Mouse (Mus musculus) embryonic facial prominence, embryonic 12.5 days (tissue): Measurements from ENCODE around the gene Kmt2c. TPM values are rescaled to one million over a fixed set of nuclear protein-coding genes. Genes with fewer than 3 reads are reported as not detected.

Experiments used
- ATAC-seq: fragments of 200-750 bp; cut with Nextera tagmentation; 2 replicates; pipeline ENCODE4 v1.8.0; 2017; ENCODE audit not compliant: insufficient number of reproducible peaks, insufficient read depth, low FRiP score, low TSS enrichment
- H3K27ac ChIP-seq: fragments of 300-500 bp; sonication (generic); 2 replicates; pipeline ENCODE4 v1.5.1; 2016; ENCODE audit warnings: mild to moderate bottlenecking
- H3K27me3 ChIP-seq: fragments of 300-500 bp; sonication (generic); 2 replicates; pipeline ENCODE4 v1.6.1; 2016; ENCODE audit warnings: mild to moderate bottlenecking, moderate library complexity
- H3K36me3 ChIP-seq: fragments of 300-500 bp; sonication (generic); 2 replicates; pipeline ENCODE4 v1.6.1; 2016; ENCODE audit warnings: mild to moderate bottlenecking
- H3K4me1 ChIP-seq: fragments of 300-500 bp; sonication (generic); 2 replicates; pipeline ENCODE4 v1.6.1; 2016
- H3K4me2 ChIP-seq: fragments of 300-500 bp; sonication (generic); replicated peaks from 2 replicates; pipeline ENCODE4 v1.6.1; 2016; ENCODE audit warnings: mild to moderate bottlenecking, moderate library complexity
- H3K4me3 ChIP-seq: fragments of 300-500 bp; sonication (generic); 2 replicates; pipeline ENCODE4 v1.5.1; 2016; ENCODE audit warnings: mild to moderate bottlenecking
- H3K9ac ChIP-seq: fragments of 300-500 bp; sonication (generic); 2 replicates; pipeline ENCODE4 v1.6.1; 2016; ENCODE audit warnings: mild to moderate bottlenecking, moderate library complexity
- H3K9me3 ChIP-seq: fragments of 300-500 bp; sonication (generic); 2 replicates; pipeline ENCODE4 v1.6.1; 2016; ENCODE audit warnings: mild to moderate bottlenecking, moderate library complexity
- WGBS: fragments of 180-500 bp; shearing (Covaris S2); methylation state at CpG from one replicate; pipeline ENCODE4 v1.1.7; 2016; 5-methylcytosine and 5-hydroxymethylcytosine counted together
- polyA plus RNA-seq: library from polyadenylated mRNA; unstranded; fragments of >200 nt; fragmentation: Nextera tagmentation; extraction: Ambion mirVana; gene quantifications from 2 replicates; pipeline ENCODE4 v1.2.1, GENCODE M21; 2016

The Kmt2c gene
- polyA plus RNA-seq, 1 experiment from 2014 or later = 19.1 TPM

- H3K9ac ChIP-seq = no peak overlapping the region
- no peaks in the 10 kb centered on the region for H3K36me3 ChIP-seq
- no peaks in the 10 kb centered on the region for H3K27me3 ChIP-seq
- no peaks in the 10 kb centered on the region for H3K4me1 ChIP-seq
- no peak overlapping the region for H3K27ac ChIP-seq
- WGBS = 70% methylated on average over 5 of the region's 5 CpGs
- no peak overlapping the region for H3K4me3 ChIP-seq
- no peaks in the 10 kb centered on the region for H3K9me3 ChIP-seq
- no peak overlapping the region for H3K4me2 ChIP-seq
- no peak for ATAC-seq
Measured at GRCm38 (mm10) chr5:25506041-25506440, 7.5 kb upstream of the Kmt2c start.

- Histone ChIP-seq H3K27me3 (no peaks in the 10 kb centered on the region), H3K36me3 (no peaks in the 10 kb centered on the region), H3K9ac (no peak overlapping the region), H3K9me3 (no peaks in the 10 kb centered on the region), H3K27ac (no peak overlapping the region), H3K4me2 (peak overlapping the region; percentile 50), H3K4me1 (peaks cover 9% of the 10 kb centered on the region), H3K4me3 (no peak overlapping the region)
- no peak for ATAC-seq
- 61% methylated on average over 7 of the region's 7 CpGs for WGBS
Measured at GRCm38 (mm10) chr5:25500686-25501085, 2.1 kb upstream of the Kmt2c start.

- ATAC-seq = peak; percentile 78
- WGBS = under 1% methylated on average over 84 of the region's 90 CpGs
- H3K27me3 ChIP-seq = no peaks in the 10 kb centered on the region
- peak overlapping the region; percentile 72 for H3K4me3 ChIP-seq
- H3K9me3 ChIP-seq = no peaks in the 10 kb centered on the region
- H3K9ac ChIP-seq = peak overlapping the region; percentile 78
- peak overlapping the region; percentile 50 for H3K4me2 ChIP-seq
- peak overlapping the region; percentile 99 for H3K27ac ChIP-seq
- no peaks in the 10 kb centered on the region for H3K36me3 ChIP-seq
- peaks cover 9% of the 10 kb centered on the region for H3K4me1 ChIP-seq
Measured at GRCm38 (mm10) chr5:25499423-25500398, 1.1 kb upstream of the Kmt2c start.

DNA sequence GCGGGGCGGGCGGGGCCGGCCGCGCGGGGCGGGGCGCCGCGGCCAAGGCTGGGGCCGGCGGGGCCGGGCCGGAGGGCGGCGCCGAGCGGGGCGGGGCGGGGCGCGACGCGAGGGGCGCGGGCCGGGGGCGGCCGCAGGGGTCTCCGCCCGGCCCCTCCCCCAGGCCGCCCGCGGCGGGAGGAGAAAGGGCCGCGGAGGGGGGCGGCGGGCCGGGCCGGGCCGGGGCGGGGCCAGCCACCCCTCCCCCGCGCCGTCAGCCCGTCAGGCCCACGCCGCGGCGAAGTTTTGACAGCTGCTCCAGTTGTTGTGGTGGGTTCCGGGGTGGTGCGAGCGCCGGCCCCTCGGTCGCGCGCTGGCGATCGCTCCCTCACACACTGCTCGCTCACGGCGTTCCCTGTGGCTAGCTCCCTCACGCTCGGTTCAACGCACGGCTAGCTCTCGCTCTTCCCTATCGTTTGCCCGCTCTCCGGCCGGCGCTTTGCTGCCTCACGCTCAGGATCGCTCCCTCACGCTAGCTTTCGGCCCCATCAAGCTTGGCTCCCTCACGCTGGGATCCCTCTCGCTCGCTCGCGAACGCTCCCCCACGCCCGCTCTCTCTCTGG is 339 bp upstream of the Kmt2c start:
- Histone ChIP-seq H3K9ac (peak overlapping the region; percentile 78), H3K4me2 (peak overlapping the region; percentile 50), H3K9me3 (no peaks in the 10 kb centered on the region), H3K27me3 (no peaks in the 10 kb centered on the region), H3K27ac (peak overlapping the region; percentile 99), H3K36me3 (no peaks in the 10 kb centered on the region), H3K4me1 (peaks cover 9% of the 10 kb centered on the region), H3K4me3 (peak overlapping the region; percentile 95)
- peak; percentile 83 for ATAC-seq
- WGBS = 1% methylated on average over 51 of the region's 87 CpGs

DNA sequence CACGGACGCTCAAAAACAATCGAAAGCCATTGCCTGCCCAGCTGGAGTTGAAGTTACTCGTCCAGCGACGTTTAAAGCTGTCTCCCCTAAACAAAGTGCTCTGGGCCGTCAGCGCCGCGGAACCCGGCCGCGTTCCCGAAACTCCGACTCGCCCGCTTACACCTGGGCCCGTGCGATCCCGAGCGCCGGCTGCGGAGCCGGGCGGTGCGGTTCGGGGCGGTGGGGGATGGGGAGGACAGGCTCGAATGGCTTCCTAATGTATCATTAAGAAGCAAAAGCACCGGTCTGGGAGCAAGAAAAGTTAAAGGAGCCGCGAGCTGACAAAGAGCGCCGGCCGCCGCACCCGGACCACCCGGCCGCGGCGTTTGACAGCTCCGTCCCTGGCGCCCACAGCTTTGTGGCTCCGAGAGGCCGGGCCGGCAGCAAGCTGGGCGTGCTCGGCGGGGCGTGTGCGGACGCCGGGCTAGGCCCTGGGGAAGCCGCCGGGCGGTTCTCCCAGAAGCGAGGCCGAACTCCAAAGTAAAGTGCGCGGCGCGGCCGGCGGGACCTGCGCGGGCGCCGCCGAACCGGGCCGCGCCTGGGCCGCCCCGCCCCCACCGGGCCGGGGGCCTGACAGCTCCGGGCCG is 750 bp downstream of the Kmt2c start:
- peak; percentile 61; the same call in 1 of the 2 replicates for ATAC-seq
- under 1% methylated on average over 77 of the region's 78 CpGs for WGBS
- peak overlapping the region; percentile 91 for H3K9ac ChIP-seq
- peaks cover 9% of the 10 kb centered on the region for H3K4me1 ChIP-seq
- H3K27me3 ChIP-seq = no peaks in the 10 kb centered on the region
- H3K4me2 ChIP-seq = peak overlapping the region; percentile 79
- no peaks in the 10 kb centered on the region for H3K9me3 ChIP-seq
- H3K27ac ChIP-seq = peak overlapping the region; percentile 98
- H3K4me3 ChIP-seq = peak overlapping the region; percentile 95
- no peaks in the 10 kb centered on the region for H3K36me3 ChIP-seq

DNA sequence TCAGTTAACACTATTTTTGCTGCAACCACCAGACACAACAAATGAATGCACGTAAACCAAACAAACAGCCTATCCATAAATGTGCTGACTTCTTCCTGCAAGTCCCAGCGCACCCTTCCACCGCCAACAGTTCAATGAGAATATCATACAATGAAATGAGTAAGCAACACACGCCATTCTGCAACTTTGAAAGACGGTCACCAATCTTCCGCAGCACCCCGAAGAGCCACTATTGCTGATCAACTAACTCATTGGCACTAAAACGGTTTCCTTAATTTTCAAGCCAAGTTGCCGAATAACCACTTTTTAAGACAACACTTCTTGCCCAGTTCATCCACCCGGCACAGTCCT is 1.2 kb downstream of the Kmt2c start:
- Histone ChIP-seq H3K4me2 (peak overlapping the region; percentile 79), H3K9ac (peak overlapping the region; percentile 91), H3K4me3 (peak overlapping the region; percentile 95), H3K36me3 (no peaks in the 10 kb centered on the region), H3K4me1 (peaks cover 9% of the 10 kb centered on the region), H3K27ac (peak overlapping the region; percentile 98; the same call in 1 of the 2 replicates), H3K9me3 (no peaks in the 10 kb centered on the region), H3K27me3 (no peaks in the 10 kb centered on the region)
- 2% methylated on average over 10 of the region's 10 CpGs for WGBS
- ATAC-seq = no peak

DNA sequence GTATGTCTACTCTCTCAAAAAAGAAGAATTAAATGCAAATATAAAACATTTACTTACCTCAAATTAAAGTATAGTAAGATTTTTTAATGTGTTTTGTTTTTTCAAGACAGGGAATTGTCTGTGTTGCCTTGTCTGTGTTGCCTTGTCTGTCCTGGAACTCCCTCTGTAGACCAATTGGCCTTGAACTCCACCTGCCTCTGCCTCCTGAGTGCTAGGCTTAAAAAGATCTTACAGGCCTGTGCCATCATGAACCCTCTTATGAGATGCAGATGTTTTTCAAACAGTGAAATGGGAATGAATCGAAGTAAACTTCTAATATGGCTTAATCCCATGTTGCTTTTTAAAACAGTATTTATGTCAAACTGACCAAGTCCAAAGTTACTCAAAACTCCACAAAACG is 1.9 kb downstream of the Kmt2c start:
- Histone ChIP-seq H3K9me3 (no peaks in the 10 kb centered on the region), H3K36me3 (no peaks in the 10 kb centered on the region), H3K27me3 (no peaks in the 10 kb centered on the region), H3K4me1 (peaks cover 9% of the 10 kb centered on the region), H3K4me3 (peak overlapping the region; percentile 95), H3K27ac (no peak overlapping the region), H3K4me2 (peak overlapping the region; percentile 79), H3K9ac (peak overlapping the region; percentile 91; the same call in 1 of the 2 replicates)
- no peak for ATAC-seq
- 32% methylated on average over 2 of the region's 2 CpGs for WGBS

DNA sequence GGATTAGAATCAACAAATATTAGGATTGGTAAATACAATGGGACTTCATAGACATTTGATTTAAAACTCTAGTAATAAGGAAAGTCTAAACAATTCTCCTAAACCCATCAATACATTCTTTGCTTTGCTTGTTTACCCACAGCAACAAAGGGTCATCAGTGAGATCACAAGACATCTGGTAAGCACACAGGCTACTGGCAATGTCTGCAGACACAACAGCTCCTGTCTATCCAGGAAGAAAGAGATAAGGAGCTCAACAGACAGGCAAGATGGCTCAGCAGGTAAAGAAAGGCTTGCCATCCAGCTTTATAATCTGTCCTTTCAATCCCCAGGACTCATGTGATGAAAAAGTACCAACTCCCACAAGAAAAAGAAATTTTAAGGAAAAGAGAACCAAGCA is 19.7 kb downstream of the Kmt2c start:
- Histone ChIP-seq H3K9ac (no peak overlapping the region), H3K36me3 (no peaks in the 10 kb centered on the region), H3K9me3 (no peaks in the 10 kb centered on the region), H3K4me1 (peaks cover 5% of the 10 kb centered on the region; the same call in 1 of the 2 replicates), H3K4me2 (no peak overlapping the region), H3K4me3 (no peak overlapping the region), H3K27ac (no peak overlapping the region), H3K27me3 (no peaks in the 10 kb centered on the region)
- ATAC-seq = no peak

DNA sequence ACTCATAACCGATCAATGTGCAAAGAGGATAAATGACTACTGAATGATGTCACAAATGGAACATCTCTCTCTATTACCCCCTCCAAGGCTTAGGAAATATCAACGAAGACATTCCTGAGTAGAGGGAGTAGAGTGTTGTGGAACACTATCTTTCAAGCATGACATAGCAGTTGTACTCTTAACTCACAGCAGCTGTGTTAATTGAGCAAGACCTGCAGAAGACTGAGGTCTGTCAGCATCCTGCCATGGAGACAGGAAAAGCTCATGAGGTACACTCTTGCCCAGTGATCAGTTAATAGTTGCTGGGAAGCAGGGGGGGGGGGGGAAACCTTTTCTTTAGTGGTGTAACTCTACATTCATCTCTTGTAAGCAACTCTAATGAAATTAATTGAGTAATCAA is 22.8 kb downstream of the Kmt2c start:
- Histone ChIP-seq H3K36me3 (no peaks in the 10 kb centered on the region), H3K4me2 (no peak overlapping the region), H3K4me3 (no peak overlapping the region), H3K27ac (no peak overlapping the region), H3K27me3 (no peaks in the 10 kb centered on the region), H3K9me3 (no peaks in the 10 kb centered on the region), H3K9ac (no peak overlapping the region), H3K4me1 (peaks cover 7% of the 10 kb centered on the region)
- 73% methylated on average over 2 of the region's 2 CpGs for WGBS
- ATAC-seq = no peak

GRCm38 (mm10) chr5:25472070-25472469 is 26.5 kb downstream of the Kmt2c start:
- H3K4me3 ChIP-seq = peak overlapping the region; percentile 42
- no peak overlapping the region for H3K9ac ChIP-seq
- H3K4me2 ChIP-seq = peak overlapping the region; percentile 55
- H3K36me3 ChIP-seq = no peaks in the 10 kb centered on the region
- ATAC-seq = peak; percentile 35; the same call in 1 of the 2 replicates
- 1% methylated on average over 6 of the region's 6 CpGs for WGBS
- H3K27me3 ChIP-seq = no peaks in the 10 kb centered on the region
- H3K4me1 ChIP-seq = peaks cover 7% of the 10 kb centered on the region
- H3K9me3 ChIP-seq = no peaks in the 10 kb centered on the region
- H3K27ac ChIP-seq = no peak overlapping the region

GRCm38 (mm10) chr5:25461956-25462355 is 36.6 kb downstream of the Kmt2c start:
- H3K4me1 ChIP-seq = no peaks in the 10 kb centered on the region
- no peak overlapping the region for H3K4me2 ChIP-seq
- H3K4me3 ChIP-seq = no peak overlapping the region
- WGBS = 92% methylated on average over 1 of the region's 1 CpGs
- ATAC-seq = no peak
- H3K9ac ChIP-seq = no peak overlapping the region
- no peak overlapping the region for H3K27ac ChIP-seq
- no peaks in the 10 kb centered on the region for H3K27me3 ChIP-seq
- no peaks in the 10 kb centered on the region for H3K36me3 ChIP-seq
- H3K9me3 ChIP-seq = no peaks in the 10 kb centered on the region
